Mouse (Mus musculus) midbrain, postnatal 0 days (tissue): ENCODE measurements around the gene Flt1. TPM values are rescaled to one million over a fixed set of nuclear protein-coding genes. Genes with fewer than 3 reads are reported as not detected.
A peak's percentile ranks its signal among the peaks of the same experiment; 100 is the strongest.

Experiments
- ATAC-seq: fragments of 200-750 bp; cut with Nextera tagmentation; 2 replicates; pipeline ENCODE4 v1.8.0; 2017; ENCODE audit warnings: moderate number of reproducible peaks, mild to moderate bottlenecking, moderate TSS enrichment, moderate library complexity; ENCODE audit not compliant: low FRiP score
- DNase-seq: peaks from one replicate; pipeline ENCODE4 v3.0.0-alpha.2; 2015; ENCODE audit warnings: low spot score
- H3K27ac ChIP-seq: fragments of 300-500 bp; sonication (generic); 2 replicates; pipeline ENCODE4 v1.5.1; 2014; ENCODE audit warnings: low read depth, mild to moderate bottlenecking, low read length, mixed read lengths
- H3K27me3 ChIP-seq: fragments of 300-500 bp; sonication (generic); 2 replicates; pipeline ENCODE4 v1.6.1; 2014; ENCODE audit warnings: low read length, control low read depth, mixed read lengths; ENCODE audit not compliant: insufficient read depth
- H3K36me3 ChIP-seq: fragments of 300-500 bp; sonication (generic); 2 replicates; pipeline ENCODE4 v1.6.1; 2014; ENCODE audit warnings: low read length, control low read depth, mixed read lengths; ENCODE audit not compliant: insufficient read depth
- H3K4me1 ChIP-seq: fragments of 300-500 bp; sonication (generic); 2 replicates; pipeline ENCODE4 v1.6.1; 2014; ENCODE audit warnings: mild to moderate bottlenecking, control low read depth, antibody characterized with exemption, low read length, mixed read lengths; ENCODE audit not compliant: insufficient read depth
- H3K4me2 ChIP-seq: fragments of 300-500 bp; sonication (generic); 2 replicates; pipeline ENCODE4 v1.6.1; 2014; ENCODE audit warnings: low read depth, mild to moderate bottlenecking, low read length, mixed read lengths; ENCODE audit not compliant: poor library complexity, severe bottlenecking
- H3K4me3 ChIP-seq: fragments of 300-500 bp; sonication (generic); 2 replicates; pipeline ENCODE4 v1.5.1; 2014; ENCODE audit warnings: low read depth, mild to moderate bottlenecking, low read length, moderate library complexity
- H3K9ac ChIP-seq: fragments of 300-500 bp; sonication (generic); replicated peaks from 2 replicates; pipeline ENCODE4 v1.6.1; 2014; ENCODE audit warnings: mild to moderate bottlenecking, low read length, moderate library complexity, mixed read lengths; ENCODE audit not compliant: poor library complexity, severe bottlenecking
- H3K9me3 ChIP-seq: fragments of 300-500 bp; sonication (generic); 2 replicates; pipeline ENCODE4 v1.6.1; 2016; ENCODE audit warnings: low read length, control low read depth
- CTCF ChIP-seq: IDR thresholded peaks from 2 replicates; pipeline ENCODE4 v1.5.1; 2016; ENCODE audit warnings: antibody characterized with exemption, mild to moderate bottlenecking
- WGBS: fragments of 180-500 bp; shearing (Covaris S2); extraction: QIAGEN DNeasy Blood & Tissue Kit; methylation state at CpG from one replicate; pipeline ENCODE4 v1.1.7; 2014; 5-methylcytosine and 5-hydroxymethylcytosine counted together
- polyA plus RNA-seq: library from polyadenylated mRNA; unstranded; fragments of >200 nt; fragmentation: Nextera tagmentation; extraction: Ambion mirVana; gene quantifications from 2 replicates; pipeline ENCODE4 v1.2.1, GENCODE M21; 2015
- total RNA-seq: library from RNA; depleted of rRNA; stranded (reverse); fragments of >200 nt; gene quantifications from 2 replicates; pipeline ENCODE4 v1.2.3, GENCODE M21; 2014

Flt1 gene
- total and polyA plus RNA-seq, 2 experiments from 2014 or later = 9.0 to 15.2 TPM

GRCm38 (mm10) chr5:147551879-147552627 is 173.8 kb downstream of the Flt1 start:
- DNase-seq = no peak
- peaks cover 21% of the 10 kb centered on the region for H3K36me3 ChIP-seq
- 91% methylated on average over 13 of the region's 13 CpGs for WGBS

GRCm38 (mm10) chr5:147549016-147549755 is 176.6 kb downstream of the Flt1 start:
- H3K9me3 ChIP-seq = no peaks in the 10 kb centered on the region
- no peak overlapping the region for H3K9ac ChIP-seq
- no peak for TF ChIP-seq CTCF
- no peak overlapping the region for H3K4me2 ChIP-seq
- WGBS = 91% methylated on average over 12 of the region's 12 CpGs
- peaks cover 24% of the 10 kb centered on the region for H3K36me3 ChIP-seq
- ATAC-seq (no peak), DNase-seq (no peak)
- H3K4me3 ChIP-seq = no peak overlapping the region
- no peaks in the 10 kb centered on the region for H3K27me3 ChIP-seq
- no peaks in the 10 kb centered on the region for H3K4me1 ChIP-seq
- H3K27ac ChIP-seq = no peak overlapping the region

More at GRCm38 (mm10) chr5:147551879-147552627, 173.8 kb downstream of the Flt1 start:
- peak; percentile 48 for TF ChIP-seq CTCF
- Histone ChIP-seq H3K27ac (no peak overlapping the region), H3K4me1 (no peaks in the 10 kb centered on the region), H3K27me3 (no peaks in the 10 kb centered on the region), H3K4me2 (no peak overlapping the region), H3K4me3 (no peak overlapping the region), H3K9ac (no peak overlapping the region), H3K9me3 (no peaks in the 10 kb centered on the region)
- ATAC-seq = no peak

- H3K27ac ChIP-seq = no peak overlapping the region
- H3K9ac ChIP-seq = no peak overlapping the region
- TF ChIP-seq CTCF = peak; percentile 72
- ATAC-seq = no peak
- peak; percentile 19 for DNase-seq
- H3K4me1 ChIP-seq = no peaks in the 10 kb centered on the region
- H3K4me3 ChIP-seq = no peak overlapping the region
- H3K9me3 ChIP-seq = no peaks in the 10 kb centered on the region
- H3K36me3 ChIP-seq = peaks cover 28% of the 10 kb centered on the region
- no peak overlapping the region for H3K4me2 ChIP-seq
- H3K27me3 ChIP-seq = no peaks in the 10 kb centered on the region
- 73% methylated on average over 11 of the region's 11 CpGs for WGBS
Observed at GRCm38 (mm10) chr5:147545731-147546241, 180.0 kb downstream of the Flt1 start.

- Histone ChIP-seq H3K36me3 (peaks cover 21% of the 10 kb centered on the region), H3K9ac (no peak overlapping the region), H3K9me3 (no peaks in the 10 kb centered on the region), H3K27me3 (no peaks in the 10 kb centered on the region), H3K4me1 (no peaks in the 10 kb centered on the region), H3K4me3 (no peak overlapping the region), H3K4me2 (no peak overlapping the region), H3K27ac (no peak overlapping the region)
- no peak for TF ChIP-seq CTCF
- ATAC-seq (no peak), DNase-seq (no peak)
- WGBS = 88% methylated on average over 6 of the region's 6 CpGs
Observed at GRCm38 (mm10) chr5:147542291-147542690, 183.5 kb downstream of the Flt1 start.

- 94% methylated on average over 4 of the region's 4 CpGs for WGBS
- no peak for TF ChIP-seq CTCF
- H3K9me3 ChIP-seq = no peaks in the 10 kb centered on the region
- no peak overlapping the region for H3K4me2 ChIP-seq
- H3K27me3 ChIP-seq = no peaks in the 10 kb centered on the region
- H3K9ac ChIP-seq = no peak overlapping the region
- ATAC-seq (no peak), DNase-seq (no peak)
- H3K4me3 ChIP-seq = no peak overlapping the region
- H3K36me3 ChIP-seq = peaks cover 23% of the 10 kb centered on the region
- no peak overlapping the region for H3K27ac ChIP-seq
- H3K4me1 ChIP-seq = no peaks in the 10 kb centered on the region
Observed at GRCm38 (mm10) chr5:147539815-147540214, 186.0 kb downstream of the Flt1 start.

GRCm38 (mm10) chr5:147539409-147539808 is 186.4 kb downstream of the Flt1 start:
- no peak for DNase-seq
- 95% methylated on average over 4 of the region's 4 CpGs for WGBS

More at GRCm38 (mm10) chr5:147539409-147539808, 186.4 kb downstream of the Flt1 start:
- Histone ChIP-seq H3K27me3 (no peaks in the 10 kb centered on the region), H3K36me3 (peaks cover 23% of the 10 kb centered on the region), H3K9me3 (no peaks in the 10 kb centered on the region), H3K4me1 (no peaks in the 10 kb centered on the region), H3K9ac (no peak overlapping the region), H3K4me2 (no peak overlapping the region), H3K27ac (no peak overlapping the region), H3K4me3 (no peak overlapping the region)
- no peak for TF ChIP-seq CTCF
- ATAC-seq = no peak
